Mouse (Mus musculus) limb, embryonic 12.5 days (tissue): ENCODE data around the gene Ltb4r2. TPM values are rescaled to one million over a fixed set of nuclear protein-coding genes. Genes with fewer than 3 reads are reported as not detected.

Experiments
- ATAC-seq: fragments of 200-750 bp; cut with Nextera tagmentation; 2 replicates; pipeline ENCODE4 v1.8.0; 2017; ENCODE audit warnings: low read depth, moderate TSS enrichment; ENCODE audit not compliant: insufficient number of reproducible peaks, insufficient read depth, low FRiP score, low TSS enrichment
- H3K27ac ChIP-seq: fragments of 300-500 bp; sonication (generic); 2 replicates; pipeline ENCODE4 v1.5.1; 2016; ENCODE audit warnings: mild to moderate bottlenecking, moderate library complexity
- H3K27me3 ChIP-seq: fragments of 300-500 bp; sonication (generic); 2 replicates; pipeline ENCODE4 v1.6.1; 2016; ENCODE audit warnings: mild to moderate bottlenecking, moderate library complexity
- H3K36me3 ChIP-seq: fragments of 300-500 bp; sonication (generic); 2 replicates; pipeline ENCODE4 v1.6.1; 2016; ENCODE audit warnings: mild to moderate bottlenecking, moderate library complexity
- H3K4me1 ChIP-seq: fragments of 300-500 bp; sonication (generic); replicated peaks from 2 replicates; pipeline ENCODE4 v1.6.1; 2016
- H3K4me2 ChIP-seq: fragments of 300-500 bp; sonication (generic); 2 replicates; pipeline ENCODE4 v1.6.1; 2016; ENCODE audit warnings: mild to moderate bottlenecking, moderate library complexity
- H3K4me3 ChIP-seq: fragments of 300-500 bp; sonication (generic); replicated peaks from 2 replicates; pipeline ENCODE4 v1.5.1; 2016; ENCODE audit warnings: mild to moderate bottlenecking
- H3K9ac ChIP-seq: fragments of 300-500 bp; sonication (generic); replicated peaks from 2 replicates; pipeline ENCODE4 v1.6.1; 2016; ENCODE audit warnings: mild to moderate bottlenecking, moderate library complexity
- H3K9me3 ChIP-seq: fragments of 300-500 bp; sonication (generic); 2 replicates; pipeline ENCODE4 v1.6.1; 2016; ENCODE audit warnings: mild to moderate bottlenecking, moderate library complexity
- WGBS: fragments of 180-500 bp; shearing (Covaris S2); methylation state at CpG from one replicate; pipeline ENCODE4 v1.1.7; 2016; 5-methylcytosine and 5-hydroxymethylcytosine counted together
- polyA plus RNA-seq: library from polyadenylated mRNA; unstranded; fragments of >200 nt; fragmentation: Nextera tagmentation; extraction: Ambion mirVana; gene quantifications from 2 replicates; pipeline ENCODE4 v1.2.1, GENCODE M21; 2016

Ltb4r2 gene
- polyA plus RNA-seq, 1 experiment from 2014 or later, result 0.73 TPM

DNA sequence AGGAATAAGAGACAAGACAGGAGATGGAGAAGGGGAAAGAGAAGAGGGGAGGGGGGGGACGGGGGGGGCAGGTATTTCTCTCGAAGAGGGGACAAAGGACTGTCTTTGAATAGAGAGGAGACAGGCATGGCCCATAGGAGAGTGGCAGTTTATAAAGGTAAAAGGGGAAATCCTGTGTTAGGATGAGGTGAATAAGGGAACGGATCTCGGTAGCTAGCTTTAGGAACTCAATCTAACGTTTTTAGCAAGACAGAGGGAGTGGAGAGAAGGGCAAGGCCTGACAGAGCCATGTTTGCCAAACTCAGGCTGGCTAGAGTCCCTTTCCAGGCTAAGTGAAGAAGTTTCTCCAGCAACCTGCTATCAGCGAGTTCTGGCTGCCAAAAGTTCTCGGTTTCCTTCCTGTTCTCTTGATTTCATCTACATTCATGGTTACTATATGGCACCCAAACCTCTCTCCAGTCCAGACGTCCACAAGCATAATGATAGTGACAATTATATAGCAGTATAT is 38.7 kb upstream of the Ltb4r2 start:
- peaks cover 19% of the 10 kb centered on the region for H3K36me3 ChIP-seq
- H3K27me3 ChIP-seq, result no peaks in the 10 kb centered on the region
- H3K4me2 ChIP-seq, result peak overlapping the region; percentile 67
- H3K9me3 ChIP-seq, result no peaks in the 10 kb centered on the region
- peak overlapping the region; percentile 77 for H3K4me3 ChIP-seq
- H3K4me1 ChIP-seq, result peaks cover 9% of the 10 kb centered on the region
- peak overlapping the region; percentile 78 for H3K27ac ChIP-seq
- H3K9ac ChIP-seq, result peak overlapping the region; percentile 70
- WGBS, result 54% methylated on average over 8 of the region's 8 CpGs
- ATAC-seq, result no peak

DNA sequence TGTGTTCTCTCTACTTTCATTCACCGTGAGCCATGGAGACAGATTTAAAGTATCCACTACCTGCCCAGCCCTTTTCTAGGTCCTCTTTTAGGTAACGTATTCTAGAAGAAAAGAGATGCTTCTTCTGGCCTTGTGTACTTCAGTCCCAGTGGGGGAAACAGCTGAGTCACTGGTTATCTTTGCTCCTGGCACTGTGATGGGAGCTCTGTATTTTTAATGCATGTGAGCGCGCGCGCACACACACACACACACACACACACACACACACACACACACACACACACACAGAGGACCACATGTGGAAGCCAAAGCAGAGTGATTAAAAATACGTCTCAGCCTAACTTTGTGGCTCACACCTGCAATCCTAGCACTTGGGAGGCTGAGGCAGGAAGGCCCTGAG is 37.8 kb upstream of the Ltb4r2 start:
- Histone ChIP-seq H3K27me3 (no peaks in the 10 kb centered on the region), H3K36me3 (peaks cover 13% of the 10 kb centered on the region), H3K4me2 (no peak overlapping the region), H3K4me3 (no peak overlapping the region), H3K9me3 (no peaks in the 10 kb centered on the region), H3K4me1 (peaks cover 9% of the 10 kb centered on the region), H3K27ac (no peak overlapping the region), H3K9ac (no peak overlapping the region)
- 92% methylated on average over 7 of the region's 7 CpGs for WGBS
- no peak for ATAC-seq

GRCm38 (mm10) chr14:55724411-55724871 is 36.8 kb upstream of the Ltb4r2 start:
- 70% methylated on average over 8 of the region's 8 CpGs for WGBS
- H3K4me1 ChIP-seq, result peaks cover 9% of the 10 kb centered on the region
- no peak overlapping the region for H3K4me3 ChIP-seq
- no peaks in the 10 kb centered on the region for H3K9me3 ChIP-seq
- no peak overlapping the region for H3K27ac ChIP-seq
- no peak overlapping the region for H3K9ac ChIP-seq
- ATAC-seq, result no peak
- H3K36me3 ChIP-seq, result peaks cover 8% of the 10 kb centered on the region; the same call in 1 of the 2 replicates
- H3K4me2 ChIP-seq, result no peak overlapping the region
- H3K27me3 ChIP-seq, result no peaks in the 10 kb centered on the region

DNA sequence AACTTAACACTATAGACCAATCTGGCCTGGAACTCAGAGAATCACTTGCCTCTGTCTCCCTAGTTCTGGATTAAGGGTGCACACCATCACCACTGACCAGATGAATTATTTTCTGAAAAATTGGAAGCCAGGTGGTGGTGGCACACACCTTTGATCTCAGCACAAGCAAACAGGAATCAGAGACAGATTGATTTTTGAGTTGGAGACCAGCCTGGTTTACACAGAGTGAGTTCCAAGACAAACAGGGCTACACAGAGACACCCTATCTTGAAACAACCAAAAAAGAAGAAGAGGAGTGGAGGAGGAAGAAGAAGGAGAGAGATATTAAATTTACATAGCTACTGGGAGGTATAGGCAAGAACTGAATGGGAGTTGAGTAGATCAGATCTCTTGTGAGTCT is 35.0 kb upstream of the Ltb4r2 start:
- Histone ChIP-seq H3K9ac (no peak overlapping the region), H3K27me3 (no peaks in the 10 kb centered on the region), H3K27ac (no peak overlapping the region), H3K4me2 (no peak overlapping the region), H3K36me3 (no peaks in the 10 kb centered on the region), H3K4me3 (no peak overlapping the region), H3K9me3 (no peaks in the 10 kb centered on the region), H3K4me1 (peaks cover 3% of the 10 kb centered on the region)
- ATAC-seq, result no peak

DNA sequence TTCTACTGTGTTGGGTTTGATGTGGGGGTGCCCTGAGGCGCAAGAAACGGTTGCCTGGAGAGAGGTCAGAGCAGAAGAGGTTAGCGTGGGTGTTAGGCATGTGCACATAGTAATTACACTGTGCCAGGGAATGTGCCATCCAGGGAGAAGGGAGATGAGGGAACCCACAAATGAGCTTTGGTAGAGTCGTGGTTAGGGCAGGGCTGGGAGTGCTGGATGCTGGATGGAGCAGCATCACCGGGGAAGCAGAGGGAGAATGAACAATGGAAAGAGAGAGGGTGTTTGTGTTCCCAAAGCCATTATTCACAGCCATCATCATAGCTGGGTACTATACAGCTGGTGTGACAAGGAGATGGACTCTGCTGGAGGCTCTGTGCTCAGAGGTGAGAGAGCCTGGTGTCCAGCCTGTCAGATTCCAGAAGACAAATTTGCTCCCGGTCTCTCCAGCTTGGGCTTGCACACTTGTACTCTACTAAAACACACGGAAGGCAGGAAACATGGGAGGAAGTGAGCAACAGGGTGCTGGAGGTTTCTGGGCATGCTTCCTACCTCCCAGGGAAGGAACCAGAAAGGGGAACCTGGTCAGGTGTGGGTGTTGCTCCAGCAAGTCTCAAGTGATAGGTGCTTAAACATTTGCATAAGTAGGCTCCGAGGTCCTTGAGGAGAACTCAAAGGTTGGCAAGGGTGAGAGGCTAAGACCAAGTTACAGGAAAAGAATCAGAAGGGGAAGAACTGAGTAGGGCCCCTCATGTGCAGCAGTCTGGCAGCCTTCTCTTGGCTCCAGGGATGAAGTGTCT is 33.1 kb upstream of the Ltb4r2 start:
- ATAC-seq, result no peak
- Histone ChIP-seq H3K4me2 (no peak overlapping the region), H3K9ac (no peak overlapping the region), H3K4me3 (no peak overlapping the region), H3K9me3 (no peaks in the 10 kb centered on the region), H3K27me3 (no peaks in the 10 kb centered on the region), H3K36me3 (no peaks in the 10 kb centered on the region), H3K4me1 (no peaks in the 10 kb centered on the region), H3K27ac (no peak overlapping the region)
- 74% methylated on average over 8 of the region's 8 CpGs for WGBS

GRCm38 (mm10) chr14:55730116-55730515 is 31.1 kb upstream of the Ltb4r2 start:
- ATAC-seq, result no peak
- no peaks in the 10 kb centered on the region for H3K36me3 ChIP-seq
- no peak overlapping the region for H3K4me3 ChIP-seq
- no peaks in the 10 kb centered on the region for H3K9me3 ChIP-seq
- no peak overlapping the region for H3K9ac ChIP-seq
- WGBS, result 83% methylated on average over 7 of the region's 7 CpGs
- no peaks in the 10 kb centered on the region for H3K4me1 ChIP-seq
- H3K27ac ChIP-seq, result no peak overlapping the region
- H3K4me2 ChIP-seq, result no peak overlapping the region
- H3K27me3 ChIP-seq, result no peaks in the 10 kb centered on the region; the same call in 1 of the 2 replicates

GRCm38 (mm10) chr14:55730531-55731032 is 30.6 kb upstream of the Ltb4r2 start:
- ATAC-seq, result no peak
- no peak overlapping the region for H3K27ac ChIP-seq
- H3K36me3 ChIP-seq, result no peaks in the 10 kb centered on the region
- no peak overlapping the region for H3K4me3 ChIP-seq
- H3K9ac ChIP-seq, result no peak overlapping the region
- H3K4me1 ChIP-seq, result no peaks in the 10 kb centered on the region
- H3K9me3 ChIP-seq, result no peaks in the 10 kb centered on the region
- H3K27me3 ChIP-seq, result no peaks in the 10 kb centered on the region; the same call in 1 of the 2 replicates
- WGBS, result 89% methylated on average over 7 of the region's 7 CpGs
- no peak overlapping the region for H3K4me2 ChIP-seq

DNA sequence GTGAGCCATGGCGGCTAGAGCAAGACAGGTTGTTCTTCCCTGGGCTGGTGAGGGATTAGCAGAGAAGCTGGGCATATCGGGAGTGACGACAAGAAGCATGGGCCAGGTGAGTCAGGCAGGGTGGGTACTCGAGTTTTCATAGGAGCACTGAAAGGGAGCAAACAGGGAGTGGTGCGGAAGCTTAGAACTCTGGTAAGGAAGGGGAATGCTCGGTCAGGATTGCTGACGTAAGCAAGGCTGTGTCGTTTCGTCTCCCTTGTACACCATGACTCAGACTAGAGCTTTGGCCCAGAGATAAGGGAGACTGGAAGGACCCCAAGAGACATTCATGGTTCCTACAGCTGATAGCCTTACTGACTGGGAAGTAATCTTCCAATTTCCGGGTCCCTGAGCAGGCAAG is 27.3 kb upstream of the Ltb4r2 start:
- Histone ChIP-seq H3K27ac (no peak overlapping the region), H3K9ac (no peak overlapping the region), H3K4me3 (no peak overlapping the region), H3K36me3 (peaks cover 13% of the 10 kb centered on the region), H3K27me3 (no peaks in the 10 kb centered on the region; the same call in 1 of the 2 replicates), H3K4me2 (no peak overlapping the region), H3K4me1 (no peaks in the 10 kb centered on the region), H3K9me3 (no peaks in the 10 kb centered on the region)
- WGBS, result 78% methylated on average over 10 of the region's 10 CpGs
- no peak for ATAC-seq

DNA sequence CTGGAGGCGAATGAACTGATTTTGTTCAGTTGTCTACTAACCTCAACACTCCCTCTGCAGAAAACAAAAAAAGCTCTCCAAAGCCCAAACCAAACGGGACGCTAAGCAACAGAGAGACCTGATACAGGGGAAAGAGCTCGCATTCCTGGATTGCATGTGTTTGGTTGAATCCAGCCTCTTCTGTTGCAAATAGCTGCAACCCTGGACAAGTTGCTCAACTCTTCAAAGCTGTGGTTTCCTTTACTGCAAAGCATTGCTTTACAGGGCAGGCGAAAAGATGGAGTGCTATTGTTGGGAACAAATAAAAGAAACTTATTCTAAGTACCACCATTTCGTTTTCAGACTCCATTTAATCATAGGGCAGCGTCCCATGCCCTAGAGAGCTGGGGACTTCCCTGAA is 26.4 kb upstream of the Ltb4r2 start:
- ATAC-seq, result no peak
- Histone ChIP-seq H3K27me3 (no peaks in the 10 kb centered on the region; the same call in 1 of the 2 replicates), H3K27ac (no peak overlapping the region), H3K4me2 (no peak overlapping the region), H3K9me3 (no peaks in the 10 kb centered on the region), H3K4me3 (no peak overlapping the region), H3K4me1 (no peaks in the 10 kb centered on the region), H3K36me3 (peaks cover 23% of the 10 kb centered on the region), H3K9ac (no peak overlapping the region)
- WGBS, result 81% methylated on average over 7 of the region's 7 CpGs

DNA sequence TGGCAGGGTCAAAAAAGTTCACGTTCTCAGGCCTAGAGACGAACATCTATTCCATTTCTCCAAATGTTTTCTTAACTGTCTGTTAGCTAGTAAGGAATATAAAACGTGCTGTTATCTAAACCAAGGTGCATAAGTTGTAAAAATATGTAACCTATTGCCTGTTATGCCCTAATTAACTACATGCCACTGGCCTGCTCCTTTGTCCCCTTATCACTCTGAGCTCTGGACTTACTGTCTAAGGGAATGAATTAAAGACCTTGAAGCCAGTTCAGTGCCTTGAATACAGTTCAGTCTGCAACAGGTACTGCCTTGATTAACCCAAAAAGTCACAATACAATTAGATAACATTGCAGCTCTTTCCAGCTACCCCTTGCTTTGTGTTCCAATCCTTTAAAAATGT is 25.9 kb upstream of the Ltb4r2 start:
- no peak overlapping the region for H3K4me2 ChIP-seq
- peaks cover 27% of the 10 kb centered on the region for H3K36me3 ChIP-seq
- no peaks in the 10 kb centered on the region for H3K4me1 ChIP-seq
- no peak overlapping the region for H3K27ac ChIP-seq
- WGBS, result 67% methylated on average over 3 of the region's 3 CpGs
- H3K4me3 ChIP-seq, result no peak overlapping the region
- H3K9me3 ChIP-seq, result no peaks in the 10 kb centered on the region
- no peak for ATAC-seq
- no peak overlapping the region for H3K9ac ChIP-seq
- no peaks in the 10 kb centered on the region; the same call in 1 of the 2 replicates for H3K27me3 ChIP-seq

GRCm38 (mm10) chr14:55735758-55736157 is 25.5 kb upstream of the Ltb4r2 start:
- H3K9me3 ChIP-seq, result no peaks in the 10 kb centered on the region
- H3K9ac ChIP-seq, result no peak overlapping the region
- H3K27me3 ChIP-seq, result no peaks in the 10 kb centered on the region; the same call in 1 of the 2 replicates
- no peaks in the 10 kb centered on the region for H3K4me1 ChIP-seq
- no peak overlapping the region for H3K27ac ChIP-seq
- no peak for ATAC-seq
- peaks cover 32% of the 10 kb centered on the region for H3K36me3 ChIP-seq
- 89% methylated on average over 4 of the region's 4 CpGs for WGBS
- no peak overlapping the region for H3K4me3 ChIP-seq
- H3K4me2 ChIP-seq, result no peak overlapping the region
